Mouse (Mus musculus) G1E (cell line): ENCODE results near the gene Vps37c.

Experiments
- CTCF ChIP-seq: IDR thresholded peaks from 2 replicates; pipeline ENCODE4 v1.5.1; 2012; ENCODE audit warnings: low read depth, low read length, inconsistent platforms, mixed read lengths
- GATA1 ChIP-seq: IDR thresholded peaks from 2 replicates; pipeline ENCODE4 v1.6.1; 2012; ENCODE audit warnings: borderline replicate concordance, low read length, inconsistent platforms, mixed read lengths

- TF ChIP-seq CTCF = no peak
- TF ChIP-seq GATA1 = no peak
Observed at GRCm38 (mm10) chr19:10718251-10718775, 29.8 kb downstream of the Vps37c start.
